Mouse (Mus musculus): ENCODE data around the gene Anks1. TPM values are rescaled to one million over a fixed set of nuclear protein-coding genes. Genes with fewer than 3 reads are reported as not detected.
A peak's percentile ranks its signal among the peaks of the same experiment; 100 is the strongest.
"Not testable (repeated sequence)": the region's sequence is repeated elsewhere in the genome, so short reads cannot be mapped to it uniquely, and the experiment has no call there.

Gene Anks1
- total RNA-seq, 1 experiment = 20.9 TPM

DNA sequence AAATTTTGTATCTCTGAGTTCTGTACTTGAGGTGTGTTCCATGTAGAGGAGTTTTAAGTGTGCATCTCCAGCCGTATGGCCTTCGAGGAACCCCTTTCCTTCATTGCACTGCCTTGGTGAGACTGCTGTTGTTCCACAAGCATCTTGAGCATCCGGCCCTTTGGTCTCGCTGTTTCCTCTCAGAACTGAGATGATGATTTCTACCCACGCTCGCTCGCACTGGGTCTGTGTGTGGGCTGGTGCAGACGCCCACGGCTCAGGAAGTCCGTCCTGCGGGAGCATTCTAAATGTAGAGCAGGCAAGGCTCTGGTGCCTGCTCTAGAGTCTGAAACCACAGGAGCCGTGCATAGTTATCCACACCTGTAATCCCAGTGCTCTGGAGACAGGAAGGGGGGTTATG, 88.1 kb downstream of the Anks1 start:
- Histone ChIP-seq H3K4me1 (ENCODE audit: control insufficient read depth in 2 of 2, insufficient read depth in 2 of 2, low read length in 2 of 2, poor library complexity in 1 of 2) (peaks cover 0 to 28% of the 10 kb centered on the region in 2 experiments; a peak in 2 of 4 replicates), H3K4me3 (ENCODE audit: insufficient read depth in 1 of 2, low read depth in 1 of 2, low read length in 2 of 2, poor library complexity in 1 of 2, severe bottlenecking in 1 of 2) (no peak overlapping the region), H3K36me3 (ENCODE audit: control insufficient read depth, insufficient read depth, low read length, poor library complexity, severe bottlenecking) (peaks cover 15% of the 10 kb centered on the region; the same call in 1 of the 2 replicates), H3K9ac (ENCODE audit: insufficient read depth, low read depth, low read length, poor library complexity, severe bottlenecking) (no peak overlapping the region), H3K27ac (ENCODE audit: insufficient read depth, low read depth, low read length, poor library complexity, severe bottlenecking) (peak overlapping the region; percentile 3; the same call in 1 of the 2 replicates), H3K9me3 (ENCODE audit: control insufficient read depth, insufficient read depth, low read depth, low read length) (no peaks in the 10 kb centered on the region)
- DNase-seq (ENCODE audit: low read depth, low spot score) = no peak
- TF ChIP-seq ZNF384 (IDR thresholded peaks at IDR 0.05; ENCODE audit: low read depth, low read length) (no peak), ZC3H11A (IDR thresholded peaks at IDR 0.05; ENCODE audit: borderline replicate concordance, low read depth, low read length) (no peak), HCFC1 (IDR thresholded peaks at IDR 0.05; ENCODE audit: borderline replicate concordance, insufficient read depth, low read length) (no peak), MAFK (IDR thresholded peaks at IDR 0.05; ENCODE audit: insufficient read depth, low read depth, low read length) (no peak)
- in situ Hi-C loops (cut with MboI; ENCODE audit: low sequenced_read_pairs in 2 of 2, unreplicated experiment in 2 of 2) = no loop called here

DNA sequence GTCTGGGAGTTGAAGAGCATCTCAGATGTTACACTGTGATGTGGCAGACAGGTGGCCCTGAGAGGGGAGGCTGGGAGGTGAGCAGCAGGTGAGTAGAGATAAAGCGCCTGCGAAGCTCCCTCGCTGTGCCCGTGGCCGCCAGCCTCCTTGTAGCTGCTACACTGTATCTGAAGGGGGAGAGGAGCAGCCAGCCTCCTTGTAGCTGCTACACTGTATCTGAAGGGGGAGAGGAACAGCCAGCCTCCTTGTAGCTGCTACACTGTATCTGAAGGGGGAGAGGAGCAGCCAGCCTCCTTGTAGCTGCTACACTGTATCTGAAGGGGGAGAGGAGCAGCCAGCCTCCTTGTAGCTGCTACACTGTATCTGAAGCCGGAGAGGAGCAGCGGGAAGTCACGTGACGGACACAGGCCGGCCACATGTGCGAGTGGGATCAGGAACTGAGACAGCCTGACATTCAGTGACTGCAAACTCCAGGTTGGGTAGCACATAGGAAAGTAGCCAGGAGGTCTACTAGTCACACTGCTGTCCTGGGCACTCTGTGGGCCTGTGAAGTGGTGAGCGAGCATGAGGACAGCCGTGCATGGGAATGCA, 90.7 kb downstream of the Anks1 start:
- Histone ChIP-seq H3K36me3 (ENCODE audit: control insufficient read depth, insufficient read depth, low read length, poor library complexity, severe bottlenecking) (peaks cover 13% of the 10 kb centered on the region; the same call in 1 of the 2 replicates), H3K27ac (ENCODE audit: insufficient read depth, low read depth, low read length, poor library complexity, severe bottlenecking) (peak overlapping the region; percentile 60; the same call in 1 of the 2 replicates), H3K4me1 (ENCODE audit: control insufficient read depth in 2 of 2, insufficient read depth in 2 of 2, low read length in 2 of 2, poor library complexity in 1 of 2) (peaks cover 0 to 19% of the 10 kb centered on the region in 2 experiments; a peak in 2 of 4 replicates)
- H3K4me3 ChIP-seq (ENCODE audit: insufficient read depth in 1 of 2, low read depth in 1 of 2, low read length in 2 of 2, poor library complexity in 1 of 2, severe bottlenecking in 1 of 2); H3K9me3 ChIP-seq (ENCODE audit: control insufficient read depth, insufficient read depth, low read depth, low read length); DNase-seq (ENCODE audit: low read depth, low spot score); H3K9ac ChIP-seq (ENCODE audit: insufficient read depth, low read depth, low read length, poor library complexity, severe bottlenecking); in situ Hi-C loops (cut with MboI; ENCODE audit: low sequenced_read_pairs in 2 of 2, unreplicated experiment in 2 of 2): not testable (repeated sequence)

DNA sequence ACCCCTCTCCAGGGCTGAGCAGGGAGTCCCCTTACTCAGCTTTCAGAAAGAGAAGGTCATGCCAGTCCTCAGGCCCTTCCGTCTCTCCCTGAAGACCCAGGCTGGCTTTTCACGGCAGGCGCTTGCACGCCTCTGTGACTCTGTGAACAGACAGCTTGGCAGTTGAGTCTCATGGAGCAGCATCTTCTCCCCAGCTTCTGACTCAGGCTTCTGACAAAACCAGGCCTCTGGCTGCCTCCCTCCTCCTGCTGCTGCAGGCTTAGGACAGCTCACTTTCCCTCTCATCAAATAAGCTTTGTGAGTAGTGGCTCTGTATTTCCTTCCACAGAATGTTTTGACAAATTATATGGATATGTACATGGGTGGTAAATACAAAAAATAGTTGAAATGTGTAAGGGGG, 91.3 kb downstream of the Anks1 start:
- Histone ChIP-seq H3K4me3 (ENCODE audit: insufficient read depth in 1 of 2, low read depth in 1 of 2, low read length in 2 of 2, poor library complexity in 1 of 2, severe bottlenecking in 1 of 2) (no peak overlapping the region), H3K4me1 (ENCODE audit: control insufficient read depth in 2 of 2, insufficient read depth in 2 of 2, low read length in 2 of 2, poor library complexity in 1 of 2) (peaks cover 0 to 16% of the 10 kb centered on the region in 2 experiments; a peak in 2 of 4 replicates), H3K27ac (ENCODE audit: insufficient read depth, low read depth, low read length, poor library complexity, severe bottlenecking) (peak overlapping the region; percentile 60; the same call in 1 of the 2 replicates), H3K9me3 (ENCODE audit: control insufficient read depth, insufficient read depth, low read depth, low read length) (no peaks in the 10 kb centered on the region), H3K9ac (ENCODE audit: insufficient read depth, low read depth, low read length, poor library complexity, severe bottlenecking) (no peak overlapping the region; the same call in 1 of the 2 replicates), H3K36me3 (ENCODE audit: control insufficient read depth, insufficient read depth, low read length, poor library complexity, severe bottlenecking) (peaks cover 14% of the 10 kb centered on the region; the same call in 1 of the 2 replicates)
- DNase-seq (ENCODE audit: low read depth, low spot score) = no peak
- TF ChIP-seq ZNF384 (IDR thresholded peaks at IDR 0.05; ENCODE audit: low read depth, low read length) (no peak), MAFK (IDR thresholded peaks at IDR 0.05; ENCODE audit: insufficient read depth, low read depth, low read length) (no peak), CHD2 (IDR thresholded peaks at IDR 0.05; ENCODE audit: low read depth, low read length) (no peak), HCFC1 (IDR thresholded peaks at IDR 0.05; ENCODE audit: borderline replicate concordance, insufficient read depth, low read length) (no peak), ZC3H11A (IDR thresholded peaks at IDR 0.05; ENCODE audit: borderline replicate concordance, low read depth, low read length) (no peak)
- in situ Hi-C loops (cut with MboI; ENCODE audit: low sequenced_read_pairs in 2 of 2, unreplicated experiment in 2 of 2) = no loop called here

- Histone ChIP-seq H3K9me3 (ENCODE audit: control insufficient read depth, insufficient read depth, low read depth, low read length) (no peaks in the 10 kb centered on the region), H3K36me3 (ENCODE audit: control insufficient read depth, insufficient read depth, low read length, poor library complexity, severe bottlenecking) (peaks cover 11% of the 10 kb centered on the region; the same call in 1 of the 2 replicates), H3K4me3 (ENCODE audit: insufficient read depth in 1 of 2, low read depth in 1 of 2, low read length in 2 of 2, poor library complexity in 1 of 2, severe bottlenecking in 1 of 2) (no peak overlapping the region), H3K4me1 (ENCODE audit: control insufficient read depth in 2 of 2, insufficient read depth in 2 of 2, low read length in 2 of 2, poor library complexity in 1 of 2) (peaks cover 0 to 16% of the 10 kb centered on the region in 2 experiments; a peak in 2 of 4 replicates), H3K27ac (ENCODE audit: insufficient read depth, low read depth, low read length, poor library complexity, severe bottlenecking) (no peak overlapping the region; the same call in 1 of the 2 replicates), H3K9ac (ENCODE audit: insufficient read depth, low read depth, low read length, poor library complexity, severe bottlenecking) (no peak overlapping the region)
- no peak for DNase-seq (ENCODE audit: low read depth, low spot score)
- TF ChIP-seq ZNF384 (IDR thresholded peaks at IDR 0.05; ENCODE audit: low read depth, low read length) (no peak), MAFK (IDR thresholded peaks at IDR 0.05; ENCODE audit: insufficient read depth, low read depth, low read length) (no peak), HCFC1 (IDR thresholded peaks at IDR 0.05; ENCODE audit: borderline replicate concordance, insufficient read depth, low read length) (no peak), CHD2 (IDR thresholded peaks at IDR 0.05; ENCODE audit: low read depth, low read length) (no peak), ZC3H11A (IDR thresholded peaks at IDR 0.05; ENCODE audit: borderline replicate concordance, low read depth, low read length) (no peak)
- in situ Hi-C loops (cut with MboI; ENCODE audit: low sequenced_read_pairs in 2 of 2, unreplicated experiment in 2 of 2) = no loop called here
Measured at GRCm38 (mm10) chr17:28000851-28001250, 91.7 kb downstream of the Anks1 start.
